Mouse (Mus musculus) liver, embryonic 11.5 days (tissue): Measurements from ENCODE around the gene U2af2. TPM values are rescaled to one million over a fixed set of nuclear protein-coding genes. Genes with fewer than 3 reads are reported as not detected.
A peak's percentile ranks its signal among the peaks of the same experiment; 100 is the strongest.
"Not testable (repeated sequence)": the region's sequence is repeated elsewhere in the genome, so short reads cannot be mapped to it uniquely, and the experiment has no call there.

Experiments
- ATAC-seq: fragments of 200-750 bp; cut with Nextera tagmentation; replicated peaks from 2 replicates; pipeline ENCODE4 v1.8.0; 2017; ENCODE audit warnings: moderate number of reproducible peaks, mild to moderate bottlenecking, moderate TSS enrichment, moderate library complexity; ENCODE audit not compliant: low FRiP score
- DNase-seq: peaks from one replicate; pipeline ENCODE4 v3.0.0-alpha.2; 2017; ENCODE audit warnings: low spot score
- H3K27ac ChIP-seq: fragments of 300-500 bp; sonication (generic); 2 replicates; pipeline ENCODE4 v1.5.1; 2014; ENCODE audit warnings: mild to moderate bottlenecking, low read depth, low read length, control low read depth
- H3K27me3 ChIP-seq: fragments of 300-500 bp; sonication (generic); replicated peaks from 2 replicates; pipeline ENCODE4 v1.6.1; 2014; ENCODE audit warnings: low read length, mixed read lengths; ENCODE audit not compliant: control insufficient read depth, insufficient read depth
- H3K36me3 ChIP-seq: fragments of 300-500 bp; sonication (generic); 2 replicates; pipeline ENCODE4 v1.6.1; 2014; ENCODE audit warnings: mild to moderate bottlenecking, low read length, moderate library complexity, mixed read lengths; ENCODE audit not compliant: control insufficient read depth, insufficient read depth
- H3K4me1 ChIP-seq: fragments of 300-500 bp; sonication (generic); replicated peaks from 2 replicates; pipeline ENCODE4 v1.6.1; 2014; ENCODE audit warnings: low read length, mixed read lengths; ENCODE audit not compliant: control insufficient read depth, insufficient read depth
- H3K4me2 ChIP-seq: fragments of 300-500 bp; sonication (generic); 2 replicates; pipeline ENCODE4 v1.6.1; 2014; ENCODE audit warnings: mild to moderate bottlenecking, control low read depth, moderate library complexity
- H3K4me3 ChIP-seq: fragments of 300-500 bp; sonication (generic); 2 replicates; pipeline ENCODE4 v1.5.1; 2014; ENCODE audit warnings: low read depth, low read length, control low read depth
- H3K9ac ChIP-seq: fragments of 300-500 bp; sonication (generic); 2 replicates; pipeline ENCODE4 v1.6.1; 2014; ENCODE audit warnings: low read depth, low read length, control low read depth
- H3K9me3 ChIP-seq: fragments of 300-500 bp; sonication (generic); 2 replicates; pipeline ENCODE4 v1.6.1; 2016; ENCODE audit warnings: low read length, inconsistent platforms, mixed read lengths; ENCODE audit not compliant: control insufficient read depth
- WGBS: fragments of 180-500 bp; shearing (Covaris S2); extraction: QIAGEN DNeasy Blood & Tissue Kit; methylation state at CpG from one replicate; pipeline ENCODE4 v1.1.7; 2014; 5-methylcytosine and 5-hydroxymethylcytosine counted together
- polyA plus RNA-seq: library from polyadenylated mRNA; unstranded; fragments of >200 nt; fragmentation: Nextera tagmentation; extraction: Ambion mirVana; gene quantifications from 2 replicates; pipeline ENCODE4 v1.2.1, GENCODE M21; 2014

Gene U2af2
- polyA plus RNA-seq, 1 experiment from 2014 or later: 169 TPM

GRCm38 (mm10) chr7:5074984-5075383 is 13.0 kb downstream of the U2af2 start:
- H3K4me2 ChIP-seq: no peak overlapping the region

DNA sequence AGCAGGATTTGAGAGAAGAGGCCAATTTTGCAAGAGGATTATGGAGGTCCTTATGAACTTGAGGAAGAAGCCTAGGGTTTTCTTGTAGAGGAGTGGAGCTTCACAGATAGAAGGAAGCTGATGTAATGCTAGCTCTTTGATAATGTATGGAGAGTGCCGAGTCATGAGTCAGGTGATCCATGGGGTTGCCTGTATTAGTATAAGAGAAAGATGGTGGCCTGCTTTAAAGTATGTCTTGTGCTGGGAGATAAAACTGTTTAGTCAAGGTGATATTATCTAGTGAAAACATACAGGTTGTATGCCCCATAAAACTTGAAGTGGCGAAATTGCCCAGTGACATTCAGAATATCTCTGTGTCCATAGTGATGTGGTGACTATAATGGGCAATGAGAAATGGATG is 15.0 kb downstream of the U2af2 start:
- no peaks in the 10 kb centered on the region for H3K27me3 ChIP-seq
- peaks cover 56% of the 10 kb centered on the region for H3K36me3 ChIP-seq
- peak overlapping the region; percentile 70 for H3K27ac ChIP-seq
- DNase-seq (no peak), ATAC-seq (peak; percentile 21; the same call in 1 of the 2 replicates)
- H3K4me3 ChIP-seq: no peak overlapping the region
- no peak overlapping the region; the same call in 1 of the 2 replicates for H3K4me2 ChIP-seq
- H3K4me1 ChIP-seq: peaks cover 32% of the 10 kb centered on the region
- H3K9me3 ChIP-seq: no peaks in the 10 kb centered on the region
- no peak overlapping the region for H3K9ac ChIP-seq
- 71% methylated on average over 2 of the region's 2 CpGs for WGBS

More at GRCm38 (mm10) chr7:5074984-5075383, 13.0 kb downstream of the U2af2 start:
- 95% methylated on average over 5 of the region's 5 CpGs for WGBS
- Histone ChIP-seq H3K4me3 (no peak overlapping the region), H3K9ac (no peak overlapping the region), H3K4me1 (peaks cover 33% of the 10 kb centered on the region), H3K27me3 (no peaks in the 10 kb centered on the region), H3K9me3 (no peaks in the 10 kb centered on the region), H3K27ac (no peak overlapping the region), H3K36me3 (peaks cover 76% of the 10 kb centered on the region)
- ATAC-seq (no peak), DNase-seq (no peak)

DNA sequence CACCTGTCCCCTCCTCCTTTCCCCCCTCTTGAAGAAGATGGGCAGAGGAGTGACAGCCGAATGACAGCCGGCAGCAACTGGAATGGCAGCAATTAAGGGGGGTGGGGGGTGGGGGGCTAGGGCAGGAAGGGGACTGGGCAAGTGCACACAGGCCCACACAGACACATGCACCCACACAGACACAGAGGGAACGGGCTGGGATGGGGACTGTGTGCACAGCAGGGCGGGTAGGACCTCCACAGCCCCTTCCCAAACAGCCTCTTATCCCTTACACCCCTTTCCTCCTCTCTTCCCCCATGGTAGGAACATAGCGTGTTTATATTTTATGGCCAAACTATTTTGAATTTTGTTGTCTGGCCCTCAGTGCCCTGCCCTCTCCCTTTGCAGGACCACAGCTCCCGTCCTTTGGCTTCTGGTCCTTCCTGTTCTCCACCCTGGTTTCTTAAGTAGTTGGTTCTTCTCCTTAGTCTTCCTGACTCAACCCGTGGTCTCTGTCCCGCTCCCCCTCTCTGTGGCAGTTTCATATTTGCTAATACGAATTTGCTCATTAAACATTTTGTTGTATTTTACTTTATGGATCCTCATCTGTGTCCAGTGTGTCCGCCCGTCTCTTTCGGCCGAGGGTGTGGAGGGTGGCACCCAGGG is 17.5 kb downstream of the U2af2 start:
- WGBS: 41% methylated on average over 7 of the region's 13 CpGs
- not testable (repeated sequence) for H3K27me3 ChIP-seq, DNase-seq, H3K9me3 ChIP-seq
- Histone ChIP-seq H3K9ac (peak overlapping the region; percentile 87), H3K4me1 (peaks cover 20% of the 10 kb centered on the region), H3K36me3 (peaks cover 40% of the 10 kb centered on the region), H3K27ac (peak overlapping the region; percentile 89), H3K4me3 (peak overlapping the region; percentile 83), H3K4me2 (peak overlapping the region; percentile 75)
- ATAC-seq: peak; percentile 3; the same call in 1 of the 2 replicates

DNA sequence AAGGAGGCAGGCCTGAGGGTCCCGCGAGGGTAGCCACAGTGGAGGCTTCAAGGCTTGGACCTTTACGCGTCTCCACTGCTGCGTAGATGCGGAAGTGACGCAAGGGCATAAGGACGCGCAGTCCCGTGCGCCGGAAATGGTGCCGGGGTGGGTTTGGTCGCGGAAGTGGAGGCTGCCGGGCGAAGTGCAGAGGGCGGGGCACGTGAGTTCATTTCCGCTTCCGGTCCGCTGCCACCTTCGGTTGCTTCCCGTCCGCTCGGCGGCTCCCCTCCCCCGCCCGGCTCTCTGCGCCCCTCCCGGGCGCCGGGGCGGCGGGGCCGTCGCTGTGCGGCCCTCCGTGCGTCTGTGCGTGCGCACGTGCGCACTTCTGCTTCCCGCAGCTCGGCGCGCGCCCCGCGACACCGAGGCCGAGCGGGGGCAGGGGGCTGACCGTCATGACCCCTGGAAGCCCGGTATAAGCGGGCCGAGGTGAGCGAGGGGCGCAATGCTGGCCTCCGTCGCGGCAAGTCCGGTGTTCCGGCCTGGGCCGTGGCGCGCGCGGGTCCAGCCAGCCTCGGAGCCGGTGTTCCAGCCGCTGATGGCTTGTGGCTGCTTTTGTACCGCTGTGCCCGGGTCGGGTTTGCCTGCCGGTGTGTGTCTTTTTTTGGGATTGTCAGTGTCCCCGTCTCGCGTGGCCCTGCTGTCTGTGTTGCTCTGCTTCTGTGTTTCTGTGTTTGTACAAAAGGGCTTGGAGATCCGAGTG is 18.2 kb downstream of the U2af2 start, which contains the start of gene Epn1:
Gene Epn1 (plus strand): TSS at position 226 of the 742 bp plus-strand sequence.
- peaks cover 22% of the 10 kb centered on the region for H3K4me1 ChIP-seq
- peak within 1 kb of the TSS; percentile 75 for H3K4me2 ChIP-seq
- peaks cover 38% of the 10 kb centered on the region for H3K36me3 ChIP-seq
- DNase-seq (peak; percentile 95), ATAC-seq (peak; percentile 91)
- no peaks in the 10 kb centered on the region for H3K9me3 ChIP-seq
- under 1% methylated on average over 80 of the region's 81 CpGs for WGBS
- H3K27me3 ChIP-seq: no peaks in the 10 kb centered on the region
- peak within 1 kb of the TSS; percentile 87 for H3K9ac ChIP-seq
- peak within 1 kb of the TSS; percentile 89 for H3K27ac ChIP-seq
- H3K4me3 ChIP-seq: peak within 1 kb of the TSS; percentile 83

GRCm38 (mm10) chr7:5080815-5081214 is 18.9 kb downstream of the U2af2 start:
- peaks cover 22% of the 10 kb centered on the region for H3K4me1 ChIP-seq
- no peak for ATAC-seq
- no peak for DNase-seq

DNA sequence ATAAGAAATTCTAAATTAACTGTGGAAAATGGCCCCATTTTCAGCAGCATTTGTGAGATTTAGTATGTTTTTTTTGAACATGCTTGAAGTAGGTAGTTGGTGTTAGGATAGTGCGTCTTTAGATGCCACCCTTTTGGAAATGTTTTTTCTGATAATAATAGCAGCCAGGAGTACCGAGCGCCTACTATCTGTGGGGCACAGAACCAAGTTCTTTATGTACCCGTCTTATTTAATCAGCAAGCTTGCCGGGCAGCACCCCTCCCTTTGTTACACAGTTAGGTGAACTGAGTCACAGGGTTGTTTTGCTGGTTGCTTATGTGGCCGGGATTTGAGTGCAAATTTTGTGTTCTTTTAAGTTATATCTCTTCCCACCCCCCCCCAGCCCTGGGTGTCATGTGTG is 19.3 kb downstream of the U2af2 start:
- no peaks in the 10 kb centered on the region for H3K27me3 ChIP-seq
- 41% methylated on average over 6 of the region's 6 CpGs for WGBS
- H3K4me1 ChIP-seq: peaks cover 22% of the 10 kb centered on the region
- peaks cover 40% of the 10 kb centered on the region for H3K36me3 ChIP-seq
- peak overlapping the region; percentile 89 for H3K27ac ChIP-seq
- peak overlapping the region; percentile 87 for H3K9ac ChIP-seq
- H3K9me3 ChIP-seq: no peaks in the 10 kb centered on the region
- H3K4me3 ChIP-seq: peak overlapping the region; percentile 83
- peak; percentile 48 for ATAC-seq
- peak overlapping the region; percentile 75 for H3K4me2 ChIP-seq
- DNase-seq: no peak

More at GRCm38 (mm10) chr7:5080815-5081214, 18.9 kb downstream of the U2af2 start:
- Histone ChIP-seq H3K9me3 (no peaks in the 10 kb centered on the region), H3K27ac (peak overlapping the region; percentile 89), H3K4me3 (peak overlapping the region; percentile 83), H3K36me3 (peaks cover 37% of the 10 kb centered on the region), H3K4me2 (peak overlapping the region; percentile 75), H3K9ac (peak overlapping the region; percentile 87), H3K27me3 (no peaks in the 10 kb centered on the region)
- WGBS: 14% methylated on average over 6 of the region's 6 CpGs

DNA sequence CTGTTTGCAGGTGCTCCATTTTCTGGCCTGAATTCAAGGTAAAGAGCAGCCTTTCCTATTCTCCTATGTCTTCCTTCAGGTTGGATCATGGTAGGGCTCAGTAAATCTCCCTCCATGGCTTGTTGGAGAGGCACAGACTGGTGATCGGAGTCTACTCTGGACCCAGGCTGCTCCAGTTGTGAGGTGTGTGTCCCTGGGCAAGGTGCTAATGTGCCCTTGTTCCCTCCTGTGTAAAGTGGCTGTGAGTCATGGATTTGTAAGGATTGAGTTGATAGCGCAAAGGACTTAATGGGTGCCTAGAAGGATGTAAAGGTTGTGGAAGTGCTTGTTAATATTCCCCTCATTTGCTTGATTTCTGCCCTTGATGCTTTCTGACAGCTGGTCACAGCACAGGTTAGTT is 20.0 kb downstream of the U2af2 start:
- Histone ChIP-seq H3K4me2 (peak overlapping the region; percentile 75), H3K27ac (peak overlapping the region; percentile 89), H3K9me3 (no peaks in the 10 kb centered on the region), H3K4me3 (peak overlapping the region; percentile 83), H3K27me3 (no peaks in the 10 kb centered on the region), H3K9ac (peak overlapping the region; percentile 87), H3K36me3 (peaks cover 36% of the 10 kb centered on the region), H3K4me1 (peaks cover 19% of the 10 kb centered on the region)
- DNase-seq (no peak), ATAC-seq (no peak)
- WGBS: 89% methylated on average over 2 of the region's 2 CpGs

- H3K4me3 ChIP-seq: no peak overlapping the region
- peaks cover 16% of the 10 kb centered on the region for H3K4me1 ChIP-seq
- H3K27me3 ChIP-seq: no peaks in the 10 kb centered on the region
- peak overlapping the region; percentile 39; the same call in 1 of the 2 replicates for H3K4me2 ChIP-seq
- ATAC-seq (no peak), DNase-seq (no peak)
- no peaks in the 10 kb centered on the region for H3K9me3 ChIP-seq
- H3K27ac ChIP-seq: no peak overlapping the region
- H3K36me3 ChIP-seq: peaks cover 37% of the 10 kb centered on the region
- H3K9ac ChIP-seq: no peak overlapping the region
- 88% methylated on average over 18 of the region's 18 CpGs for WGBS
These were observed 21.6 kb downstream of the U2af2 start for GRCm38 (mm10) chr7:5083325-5084105.
